Mouse (Mus musculus): ENCODE results near the gene Ccnt1.
A peak's percentile ranks its signal among the peaks of the same experiment; 100 is the strongest.
"Not testable (repeated sequence)": the region's sequence is repeated elsewhere in the genome, so short reads cannot be mapped to it uniquely, and the experiment has no call there.

Gene Ccnt1

GRCm38 (mm10) chr15:98596609-98597008 lies 25.9 kb upstream of the Ccnt1 start:
- DNase-seq (ENCODE audit: extremely low read depth, low read depth, low spot score), result no peak

- no peak for DNase-seq (ENCODE audit: extremely low read depth, low read depth, low spot score)
Observed at GRCm38 (mm10) chr15:98595049-98595448, 24.3 kb upstream of the Ccnt1 start.

GRCm38 (mm10) chr15:98594193-98594592 lies 23.5 kb upstream of the Ccnt1 start:
- no peak for DNase-seq (ENCODE audit: extremely low read depth, low read depth, low spot score)

GRCm38 (mm10) chr15:98591396-98591795 lies 20.7 kb upstream of the Ccnt1 start:
- DNase-seq (ENCODE audit: extremely low read depth, low read depth, low spot score), result no peak

- no peak for DNase-seq (ENCODE audit: extremely low read depth, low read depth, low spot score)
Observed at GRCm38 (mm10) chr15:98589640-98590336, 19.1 kb upstream of the Ccnt1 start.

GRCm38 (mm10) chr15:98587751-98588150 lies 17.0 kb upstream of the Ccnt1 start:
- no peak for DNase-seq (ENCODE audit: extremely low read depth, low read depth, low spot score)

GRCm38 (mm10) chr15:98586141-98586540 lies 15.4 kb upstream of the Ccnt1 start:
- DNase-seq (ENCODE audit: extremely low read depth, low read depth, low spot score), result not testable (repeated sequence)

GRCm38 (mm10) chr15:98585421-98585820 lies 14.7 kb upstream of the Ccnt1 start:
- no peak for DNase-seq (ENCODE audit: extremely low read depth, low read depth, low spot score)

GRCm38 (mm10) chr15:98582996-98583395 lies 12.3 kb upstream of the Ccnt1 start:
- DNase-seq (ENCODE audit: extremely low read depth, low read depth, low spot score), result no peak

GRCm38 (mm10) chr15:98582410-98582809 lies 11.7 kb upstream of the Ccnt1 start:
- no peak for DNase-seq (ENCODE audit: extremely low read depth, low read depth, low spot score)

- no peak for DNase-seq (ENCODE audit: extremely low read depth, low read depth, low spot score)
Observed at GRCm38 (mm10) chr15:98579795-98580464, 9.2 kb upstream of the Ccnt1 start.

- DNase-seq (ENCODE audit: extremely low read depth, low read depth, low spot score), result no peak
Observed at GRCm38 (mm10) chr15:98579310-98579709, 8.6 kb upstream of the Ccnt1 start.

GRCm38 (mm10) chr15:98573293-98573692 lies 2.6 kb upstream of the Ccnt1 start:
- DNase-seq (ENCODE audit: extremely low read depth, low read depth, low spot score), result no peak

- no peak for DNase-seq (ENCODE audit: extremely low read depth, low read depth, low spot score)
Observed at GRCm38 (mm10) chr15:98569795-98570365, 843 bp downstream of the Ccnt1 start.

GRCm38 (mm10) chr15:98569216-98569615 lies 1.5 kb downstream of the Ccnt1 start:
- no peak for DNase-seq (ENCODE audit: extremely low read depth, low read depth, low spot score)

- DNase-seq (ENCODE audit: extremely low read depth, low read depth, low spot score), result no peak
Observed at GRCm38 (mm10) chr15:98568256-98569033, 2.3 kb downstream of the Ccnt1 start.

GRCm38 (mm10) chr15:98567278-98568134 lies 3.2 kb downstream of the Ccnt1 start:
- DNase-seq (ENCODE audit: extremely low read depth, low read depth, low spot score), result peak; percentile 84

GRCm38 (mm10) chr15:98566973-98567277 lies 3.8 kb downstream of the Ccnt1 start:
- DNase-seq (ENCODE audit: extremely low read depth, low read depth, low spot score), result no peak

GRCm38 (mm10) chr15:98557186-98557585 lies 13.5 kb downstream of the Ccnt1 start:
- DNase-seq (ENCODE audit: extremely low read depth, low read depth, low spot score), result no peak

GRCm38 (mm10) chr15:98555881-98556280 lies 14.8 kb downstream of the Ccnt1 start:
- DNase-seq (ENCODE audit: extremely low read depth, low read depth, low spot score), result no peak

- DNase-seq (ENCODE audit: extremely low read depth, low read depth, low spot score), result no peak
Observed at GRCm38 (mm10) chr15:98552758-98553157, 18.0 kb downstream of the Ccnt1 start.

Measured in fat pad, adult 2 months (tissue).